Mouse (Mus musculus) stomach, postnatal 0 days (tissue): ENCODE measurements at regions not wholly inside any gene's neighbourhood (a gene's known extent, or its start where the extent isn't known, plus 50 kb on each side); places are given as distances from the start of the nearest gene placed in this dataset.

Source experiments
- CTCF ChIP-seq: IDR thresholded peaks from 2 replicates; pipeline ENCODE4 v1.5.1; 2016; ENCODE audit warnings: antibody characterized with exemption, low read depth, mild to moderate bottlenecking, moderate library complexity
- EP300 ChIP-seq: optimal IDR thresholded peaks from 2 replicates; pipeline ENCODE3; 2016; ENCODE audit warnings: antibody characterized with exemption

DNA sequence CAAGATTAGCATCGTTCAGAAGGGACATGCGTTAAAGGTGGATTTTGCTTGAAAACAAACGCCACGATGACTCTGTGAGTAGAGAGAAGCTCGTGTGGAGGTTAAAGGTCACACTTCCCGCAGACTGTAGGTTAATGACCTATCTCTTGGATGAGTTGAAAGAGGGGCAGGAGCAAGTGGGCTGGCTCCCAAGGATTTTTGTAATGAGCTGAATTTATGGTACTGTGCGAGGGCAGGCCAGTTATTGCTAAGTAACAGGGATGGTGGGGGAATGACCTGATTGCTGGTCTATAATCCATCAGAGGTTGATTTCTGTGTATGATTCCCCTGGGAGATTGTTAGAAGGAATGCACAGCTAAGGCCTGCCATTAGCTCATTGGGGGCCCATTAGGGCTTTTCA, 135.6 kb downstream of the Bach1 start:
- TF ChIP-seq CTCF, result no peak
- no peak for TF ChIP-seq EP300
